Mouse (Mus musculus) small intestine, adult 2 months (tissue): ENCODE data around the gene Jade1. TPM values are rescaled to one million over a fixed set of nuclear protein-coding genes. Genes with fewer than 3 reads are reported as not detected.

Experiments
- H3K27ac ChIP-seq: fragments of 200-500 bp; 2 replicates; pipeline ENCODE4 v1.5.1; 2012; ENCODE audit warnings: low read depth, low read length, control low read depth, inconsistent platforms; ENCODE audit not compliant: insufficient read depth
- H3K27me3 ChIP-seq: fragments of 200-500 bp; 2 replicates; pipeline ENCODE4 v1.6.1; 2012; ENCODE audit warnings: mild to moderate bottlenecking, moderate library complexity, low read length, inconsistent platforms; ENCODE audit not compliant: control insufficient read depth, insufficient read depth
- H3K36me3 ChIP-seq: fragments of 200-500 bp; 2 replicates; pipeline ENCODE4 v1.6.1; 2012; ENCODE audit warnings: mild to moderate bottlenecking, low read length, control low read depth, inconsistent platforms; ENCODE audit not compliant: control insufficient read depth, insufficient read depth
- H3K4me1 ChIP-seq: fragments of 200-500 bp; 2 replicates; pipeline ENCODE4 v1.6.1; 2012; ENCODE audit warnings: low read length, inconsistent platforms, mixed read lengths; ENCODE audit not compliant: control insufficient read depth, insufficient read depth, insufficient read length
- H3K4me3 ChIP-seq: fragments of 200-500 bp; 2 replicates; pipeline ENCODE4 v1.5.1; 2012; ENCODE audit warnings: low read depth, mild to moderate bottlenecking, control low read depth, inconsistent platforms, low read length, moderate library complexity
- CTCF ChIP-seq: fragments of 200-500 bp; IDR thresholded peaks from 2 replicates; pipeline ENCODE4 v1.5.1; 2012; ENCODE audit warnings: low read depth, mild to moderate bottlenecking, control low read depth, inconsistent platforms, low read length, moderate library complexity, mixed read lengths; ENCODE audit not compliant: insufficient replicate concordance, insufficient read length; ENCODE audit errors: extremely low read depth
- POLR2A ChIP-seq: fragments of 200-500 bp; IDR thresholded peaks from 2 replicates; pipeline ENCODE4 v1.6.1; 2012; ENCODE audit warnings: low read depth, mild to moderate bottlenecking, control low read depth, inconsistent platforms, low read length, moderate library complexity
- WGBS: fragments of 180-500 bp; shearing (Covaris S2); methylation state at CpG from one replicate; pipeline ENCODE4 v1.1.7; 2018; 5-methylcytosine and 5-hydroxymethylcytosine counted together
- polyA plus RNA-seq: library from polyadenylated mRNA; depleted of rRNA; stranded (reverse); fragments of >200 nt; gene quantifications from 2 replicates; pipeline ENCODE4 v1.2.3, GENCODE M21; 2012

Jade1 gene
- polyA plus RNA-seq, 1 experiment: 18.5 TPM

- Histone ChIP-seq H3K4me1 (no peaks in the 10 kb centered on the region), H3K27ac (no peak overlapping the region), H3K27me3 (no peaks in the 10 kb centered on the region), H3K4me3 (no peak overlapping the region), H3K36me3 (peaks cover 69% of the 10 kb centered on the region)
- 81% methylated on average over 9 of the region's 9 CpGs for WGBS
- TF ChIP-seq POLR2A: no peak
- no peak for TF ChIP-seq CTCF
Measured at GRCm38 (mm10) chr3:41601226-41602020, 45.9 kb downstream of the Jade1 start.

- 56% methylated on average over 10 of the region's 10 CpGs for whole genome bisulfite sequencing
- H3K36me3 ChIP-seq: peaks cover 57% of the 10 kb centered on the region
- no peaks in the 10 kb centered on the region for H3K4me1 ChIP-seq
- TF ChIP-seq POLR2A (no peak), CTCF (no peak)
- no peak overlapping the region for H3K27ac ChIP-seq
- H3K27me3 ChIP-seq: no peaks in the 10 kb centered on the region
- no peak overlapping the region for H3K4me3 ChIP-seq
Measured at GRCm38 (mm10) chr3:41602933-41603332, 47.4 kb downstream of the Jade1 start.

GRCm38 (mm10) chr3:41603470-41604019 is 48.0 kb downstream of the Jade1 start:
- Histone ChIP-seq H3K4me1 (no peaks in the 10 kb centered on the region), H3K27ac (no peak overlapping the region), H3K27me3 (no peaks in the 10 kb centered on the region), H3K4me3 (no peak overlapping the region), H3K36me3 (peaks cover 51% of the 10 kb centered on the region)
- WGBS: 79% methylated on average over 5 of the region's 5 CpGs
- no peak for TF ChIP-seq CTCF
- no peak for TF ChIP-seq POLR2A

GRCm38 (mm10) chr3:41604629-41605321 is 49.2 kb downstream of the Jade1 start:
- WGBS: 78% methylated on average over 12 of the region's 12 CpGs
- H3K36me3 ChIP-seq: peaks cover 46% of the 10 kb centered on the region
- no peaks in the 10 kb centered on the region for H3K27me3 ChIP-seq
- no peak overlapping the region for H3K27ac ChIP-seq
- no peak for TF ChIP-seq CTCF
- no peak for TF ChIP-seq POLR2A
- no peaks in the 10 kb centered on the region for H3K4me1 ChIP-seq
- no peak overlapping the region for H3K4me3 ChIP-seq

GRCm38 (mm10) chr3:41605601-41606329 is 50.2 kb downstream of the Jade1 start:
- H3K36me3 ChIP-seq: peaks cover 50% of the 10 kb centered on the region
- H3K4me1 ChIP-seq: no peaks in the 10 kb centered on the region
- 89% methylated on average over 13 of the region's 13 CpGs for WGBS
- no peak for TF ChIP-seq POLR2A
- no peak for TF ChIP-seq CTCF
- no peaks in the 10 kb centered on the region for H3K27me3 ChIP-seq
- no peak overlapping the region for H3K4me3 ChIP-seq
- H3K27ac ChIP-seq: no peak overlapping the region

- 86% methylated on average over 4 of the region's 4 CpGs for WGBS
- Histone ChIP-seq H3K36me3 (peaks cover 52% of the 10 kb centered on the region), H3K4me3 (no peak overlapping the region), H3K27ac (no peak overlapping the region), H3K4me1 (no peaks in the 10 kb centered on the region), H3K27me3 (no peaks in the 10 kb centered on the region)
- no peak for TF ChIP-seq POLR2A
- peak; percentile 20; the same call in 1 of the 2 replicates for TF ChIP-seq CTCF
Measured at GRCm38 (mm10) chr3:41606330-41606664, 50.8 kb downstream of the Jade1 start.

- no peak for TF ChIP-seq POLR2A
- TF ChIP-seq CTCF: no peak
Measured at GRCm38 (mm10) chr3:41607050-41607449, 51.5 kb downstream of the Jade1 start.

More at GRCm38 (mm10) chr3:41607050-41607449, 51.5 kb downstream of the Jade1 start:
- H3K27me3 ChIP-seq: no peaks in the 10 kb centered on the region
- no peak overlapping the region for H3K27ac ChIP-seq
- H3K36me3 ChIP-seq: peaks cover 54% of the 10 kb centered on the region
- no peaks in the 10 kb centered on the region for H3K4me1 ChIP-seq
- no peak overlapping the region for H3K4me3 ChIP-seq
- 90% methylated on average over 9 of the region's 9 CpGs for WGBS
